Mouse (Mus musculus) C2C12 (cell line): ENCODE data around the gene Mboat2.

Source experiments
- CTCF ChIP-seq: IDR thresholded peaks from one replicate; pipeline ENCODE4 v1.5.1; 2011; ENCODE audit not compliant: control insufficient read depth, insufficient read depth, insufficient read length
- MYOD1 ChIP-seq: IDR thresholded peaks from one replicate; pipeline ENCODE4 v1.6.1; 2011; ENCODE audit warnings: low read depth; ENCODE audit not compliant: control insufficient read depth, insufficient read length
- MYOG ChIP-seq: IDR thresholded peaks from one replicate; pipeline ENCODE4 v1.6.1; 2011; ENCODE audit not compliant: control insufficient read depth, insufficient read length; ENCODE audit errors: extremely low read depth
- USF1 ChIP-seq: IDR thresholded peaks from one replicate; pipeline ENCODE4 v1.6.1; 2011; ENCODE audit warnings: low read depth, mild to moderate bottlenecking, control low read depth, moderate library complexity

DNA sequence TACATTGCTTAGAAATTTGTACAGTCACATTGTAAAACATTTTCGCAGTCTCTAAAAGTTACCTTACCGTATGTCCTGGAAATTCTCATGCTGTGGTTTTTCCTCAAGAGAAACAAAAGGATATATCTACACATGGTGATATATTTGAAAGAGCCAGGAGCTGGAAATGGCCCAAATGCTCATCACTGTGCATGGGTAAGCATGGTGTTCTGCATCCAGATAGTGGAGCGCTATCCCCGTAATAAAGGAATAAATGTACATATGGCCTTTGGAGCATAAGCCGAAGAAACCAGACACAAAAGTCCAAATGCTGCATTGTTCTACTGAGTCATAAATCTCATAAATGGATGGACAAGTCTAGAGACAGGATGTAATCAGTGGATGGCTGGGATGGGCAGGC, 72.1 kb downstream of the Mboat2 start:
- no peak for TF ChIP-seq MYOD1
- TF ChIP-seq CTCF: no peak
- no peak for TF ChIP-seq MYOG
- TF ChIP-seq USF1: no peak
